ENCODE assay signal across 7 mouse cellular contexts in the genomic region with DNA sequence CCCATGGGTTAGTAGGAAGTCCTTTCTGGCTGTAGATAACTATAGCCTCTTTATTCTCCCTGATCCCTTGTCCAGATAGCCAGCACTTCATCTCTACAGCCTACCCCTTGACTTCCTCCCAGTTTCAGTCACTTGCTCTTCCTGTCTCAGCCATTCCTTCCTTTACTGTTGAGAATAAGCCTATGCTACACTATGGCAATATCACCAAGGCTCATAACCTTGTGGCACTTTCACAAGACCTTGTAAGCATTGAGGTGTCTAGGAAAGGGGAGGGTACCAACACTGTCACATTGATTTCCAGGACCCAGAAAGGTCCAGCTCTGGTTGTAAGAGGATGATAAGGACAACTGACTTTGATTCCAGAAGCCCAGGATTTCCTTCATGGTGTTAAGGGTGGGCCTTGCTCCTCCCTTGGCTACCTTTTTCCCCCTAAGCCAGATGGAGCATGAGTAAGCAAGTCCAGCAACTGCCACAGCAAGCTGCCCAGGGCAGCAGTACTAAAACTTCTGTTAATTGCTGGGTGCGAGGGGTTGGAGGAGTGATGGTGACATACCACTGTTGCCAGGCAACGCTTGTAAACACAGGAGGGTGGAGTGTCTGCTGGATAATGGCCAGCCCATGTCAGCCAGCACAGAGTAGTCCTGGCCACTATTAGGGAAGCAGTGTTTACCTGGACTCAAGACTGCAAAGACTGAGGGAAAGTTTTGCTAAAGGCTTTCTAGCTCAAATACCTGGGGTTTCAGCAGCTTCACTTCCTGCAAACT.
DNase-seq lines count a peak whose midpoint lies in the region; ATAC-seq and TF ChIP-seq lines count a peak whose summit lies in the region.

No protein-coding gene starts in this region.

- H3K4me2 ChIP-seq in embryonic facial prominence, embryonic 11.5 days (ENCODE audit: low read depth, low read length) = no peak overlapping the region
- H3K4me2 ChIP-seq in intestine, postnatal 0 days (replicated peaks; ENCODE audit: low read depth) = no peak overlapping the region
- no peak overlapping the region for H3K4me2 ChIP-seq in liver, postnatal 0 days (ENCODE audit: low read depth, low read length)

- H3K9me3 ChIP-seq in embryonic facial prominence, embryonic 11.5 days (replicated peaks; ENCODE audit: control insufficient read depth, low read length) = no peaks in the 10 kb centered on the region
- no peaks in the 10 kb centered on the region for H3K9me3 ChIP-seq in intestine, postnatal 0 days (ENCODE audit: control insufficient read depth)
- H3K9me3 ChIP-seq in liver, postnatal 0 days (ENCODE audit: low read length) = no peaks in the 10 kb centered on the region

- no peaks in the 10 kb centered on the region for H3K27me3 ChIP-seq in embryonic facial prominence, embryonic 11.5 days (ENCODE audit: control insufficient read depth, insufficient read depth, low read length)
- H3K27me3 ChIP-seq in intestine, postnatal 0 days (replicated peaks; ENCODE audit: control insufficient read depth, insufficient read depth, low read length) = no peaks in the 10 kb centered on the region
- no peaks in the 10 kb centered on the region for H3K27me3 ChIP-seq in liver, postnatal 0 days (ENCODE audit: insufficient read depth, low read length)

- H3K9ac ChIP-seq in embryonic facial prominence, embryonic 11.5 days (replicated peaks; ENCODE audit: low read length) = no peak overlapping the region
- no peak overlapping the region for H3K9ac ChIP-seq in intestine, postnatal 0 days (ENCODE audit: low read depth, low read length)
- H3K9ac ChIP-seq in liver, postnatal 0 days (replicated peaks) = no peak overlapping the region

- H3K36me3 ChIP-seq in embryonic facial prominence, embryonic 11.5 days (replicated peaks; ENCODE audit: control insufficient read depth, insufficient read depth, low read depth, low read length) = no peaks in the 10 kb centered on the region
- no peaks in the 10 kb centered on the region for H3K36me3 ChIP-seq in intestine, postnatal 0 days (ENCODE audit: control insufficient read depth, insufficient read depth)
- H3K36me3 ChIP-seq in liver, postnatal 0 days (replicated peaks; ENCODE audit: insufficient read depth, low read length) = no peaks in the 10 kb centered on the region

- TF ChIP-seq CTCF in intestine, postnatal 0 days (IDR thresholded peaks at IDR 0.05; ENCODE audit: low read depth) = no peak
- TF ChIP-seq CTCF in liver, postnatal 0 days (IDR thresholded peaks at IDR 0.05; ENCODE audit: low read depth) = no peak

- 32% methylated on average over 2 of the region's 2 CpGs for WGBS in embryonic facial prominence, embryonic 11.5 days
- WGBS in intestine, postnatal 0 days = 11% methylated on average over 2 of the region's 2 CpGs
- WGBS in liver, postnatal 0 days (ENCODE audit: insufficient replicate concordance) = 21% methylated on average over 2 of the region's 2 CpGs

- H3K27ac ChIP-seq in embryonic facial prominence, embryonic 11.5 days (replicated peaks; ENCODE audit: low read depth, low read length) = no peak overlapping the region
- H3K27ac ChIP-seq in intestine, postnatal 0 days (ENCODE audit: low read depth, low read length) = no peak overlapping the region
- no peak overlapping the region for H3K27ac ChIP-seq in liver, postnatal 0 days (ENCODE audit: low read depth)

- no peak for TF ChIP-seq EP300 in liver, postnatal 0 days (IDR thresholded peaks at IDR 0.05; ENCODE audit: low read depth)

- peak; percentile 1 for DNase-seq in brain, adult 2 months (ENCODE audit: low read depth, low spot score)
- DNase-seq in embryonic facial prominence, embryonic 11.5 days (ENCODE audit: low spot score) = peak; percentile 13
- peak; percentile 45 for DNase-seq in liver, postnatal 0 days
- DNase-seq in layer of hippocampus, postnatal 10 days (ENCODE audit: low spot score in 2 of 2) = no peak
- DNase-seq in gastrocnemius, postnatal 25 days = no peak
- DNase-seq in layer of hippocampus, postnatal 14 days (ENCODE audit: low spot score in 2 of 2) = no peak

- H3K4me3 ChIP-seq in embryonic facial prominence, embryonic 11.5 days (ENCODE audit: low read depth, low read length) = no peak overlapping the region
- no peak overlapping the region for H3K4me3 ChIP-seq in intestine, postnatal 0 days (ENCODE audit: low read depth, low read length)
- no peak overlapping the region for H3K4me3 ChIP-seq in liver, postnatal 0 days (ENCODE audit: low read depth, low read length)

- ATAC-seq in embryonic facial prominence, embryonic 11.5 days (replicated peaks; ENCODE audit: insufficient number of reproducible peaks, low FRiP score, low TSS enrichment, low read depth) = no peak
- ATAC-seq in intestine, postnatal 0 days = peak; percentile 87
- ATAC-seq in liver, postnatal 0 days = peak; percentile 74

- no peaks in the 10 kb centered on the region for H3K4me1 ChIP-seq in embryonic facial prominence, embryonic 11.5 days (ENCODE audit: control insufficient read depth, insufficient read depth, low read length)
- no peaks in the 10 kb centered on the region for H3K4me1 ChIP-seq in intestine, postnatal 0 days (replicated peaks; ENCODE audit: control insufficient read depth, insufficient read depth, low read length)
- H3K4me1 ChIP-seq in liver, postnatal 0 days (ENCODE audit: insufficient read depth) = no peaks in the 10 kb centered on the region

Comparison
In these comparisons a context has a peak if more than half of its experiments do, and no peak if none do; other contexts are left out.
1. DNase-seq: peak in brain, adult 2 months (single experiment), embryonic facial prominence, embryonic 11.5 days (single experiment) and liver, postnatal 0 days (single experiment); none in layer of hippocampus, postnatal 10 days (0 of 2), gastrocnemius, postnatal 25 days (single experiment) and layer of hippocampus, postnatal 14 days (0 of 2).